Mouse (Mus musculus): ENCODE measurements around the gene Pola2.

The Pola2 gene

DNA sequence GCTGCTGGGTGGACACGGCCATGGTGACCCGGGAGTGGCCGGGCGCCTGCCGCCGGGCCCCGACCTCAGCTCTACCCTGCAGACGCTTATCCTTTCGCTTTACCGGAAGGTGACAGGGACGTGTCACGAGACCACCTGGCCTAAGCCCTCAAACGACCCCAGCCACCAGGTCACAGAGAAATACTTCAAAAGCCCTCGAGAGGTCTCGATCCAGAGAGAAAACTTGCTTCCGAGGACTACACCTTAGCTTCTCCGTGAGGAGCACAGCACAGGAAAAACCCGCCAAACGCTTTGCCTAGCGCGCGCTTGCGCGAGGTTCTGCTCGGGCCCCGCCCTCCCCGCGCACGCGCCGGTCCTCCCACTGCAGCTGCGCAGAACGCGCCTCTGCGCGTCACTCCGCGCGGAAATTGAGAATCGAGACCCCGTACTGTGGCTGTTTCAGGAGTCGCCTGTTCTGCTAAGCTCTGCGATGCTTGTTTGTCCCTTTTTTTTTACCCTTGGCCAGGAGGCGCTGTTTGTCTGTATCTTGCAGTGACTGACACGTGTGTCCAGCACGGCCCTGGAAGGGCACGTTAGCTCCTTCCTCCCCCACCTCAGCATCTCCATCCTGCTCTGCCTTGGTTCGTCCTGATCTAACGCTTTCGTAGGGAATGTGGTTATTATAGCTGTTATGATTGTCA is at the start of gene Pola2:
TSS of gene Pola2 (minus strand) at position 320 of the 680 bp plus-strand sequence.
- DNase-seq = peak; percentile 91

DNA sequence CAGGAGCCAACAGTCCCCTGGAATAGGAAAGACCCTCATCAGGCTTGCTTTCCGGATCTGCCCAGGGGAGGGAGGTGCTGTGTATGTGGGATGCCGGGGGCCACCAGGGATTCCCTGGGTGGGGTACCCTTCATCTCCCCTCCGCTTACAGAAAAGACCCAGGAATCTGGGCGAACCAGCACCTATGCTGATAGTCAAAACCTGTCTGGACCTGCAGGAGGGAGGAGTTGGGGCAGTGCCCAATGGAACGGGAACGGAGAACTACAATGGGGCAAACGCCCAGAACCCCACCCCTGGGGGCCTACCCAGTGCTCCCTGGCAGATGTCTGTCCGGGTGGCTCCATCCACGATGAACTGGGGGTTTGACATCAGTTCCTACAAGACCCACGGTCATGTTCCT is 49.7 kb upstream of the Pola2 start:
- no peak for DNase-seq

DNA sequence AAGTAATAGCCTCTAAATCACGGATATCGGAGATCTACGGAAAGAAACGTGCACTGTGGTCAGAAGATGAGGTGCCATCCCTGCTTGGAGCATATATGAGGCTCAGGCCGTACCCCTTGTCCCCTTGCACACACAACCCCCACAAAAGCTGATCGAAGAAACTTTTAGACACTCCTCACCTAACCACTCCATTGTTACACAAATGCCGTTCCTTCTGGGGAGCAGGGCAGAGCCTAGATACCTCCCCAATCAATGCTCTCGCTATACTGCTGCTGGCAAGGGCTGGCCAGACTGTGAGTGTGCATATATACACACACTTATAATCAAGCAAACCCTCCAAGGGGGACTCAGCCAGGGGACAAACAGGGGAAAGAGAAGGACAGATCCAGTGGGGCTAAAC is 45.1 kb upstream of the Pola2 start:
- DNase-seq = no peak

DNA sequence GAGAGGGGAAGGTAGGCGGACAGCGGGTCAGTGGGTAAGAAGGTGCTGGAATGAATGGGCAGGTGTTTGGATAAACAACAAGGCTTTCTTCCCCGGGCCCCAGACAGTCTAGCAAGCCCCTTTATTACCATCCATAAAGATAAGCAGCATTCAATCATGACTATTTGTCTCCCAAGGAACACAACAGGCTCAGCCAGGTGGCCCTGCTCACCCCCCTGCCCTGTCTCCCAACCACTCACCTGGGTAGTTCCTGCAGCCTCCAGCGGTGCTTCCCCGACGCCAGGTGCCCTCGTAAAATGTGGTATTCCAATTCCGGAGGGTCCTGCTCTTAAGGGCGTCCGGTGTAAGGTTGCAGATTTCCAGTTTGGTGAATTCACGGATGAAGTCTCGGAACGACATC is 43.0 kb upstream of the Pola2 start:
- DNase-seq = no peak

DNA sequence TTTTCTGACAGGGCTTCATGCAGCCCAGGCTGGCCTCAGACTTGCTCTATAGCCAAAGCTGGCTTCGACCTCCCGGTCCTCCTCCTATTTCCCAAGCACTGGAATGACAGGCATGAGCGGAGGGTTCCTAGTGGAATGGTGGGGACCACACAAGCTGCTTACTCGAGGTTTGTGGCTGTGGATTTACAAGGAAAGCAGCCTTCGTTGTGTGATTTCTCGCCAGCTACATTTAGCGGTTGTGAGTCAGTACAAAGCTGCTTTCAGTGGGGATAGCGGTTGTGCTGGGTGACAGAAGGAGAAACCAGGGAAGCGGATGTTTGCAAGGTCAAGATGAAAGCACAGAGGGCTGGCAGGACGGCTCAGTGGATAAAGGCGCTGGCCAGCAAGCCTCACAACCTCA is 41.5 kb upstream of the Pola2 start:
- DNase-seq = no peak

DNA sequence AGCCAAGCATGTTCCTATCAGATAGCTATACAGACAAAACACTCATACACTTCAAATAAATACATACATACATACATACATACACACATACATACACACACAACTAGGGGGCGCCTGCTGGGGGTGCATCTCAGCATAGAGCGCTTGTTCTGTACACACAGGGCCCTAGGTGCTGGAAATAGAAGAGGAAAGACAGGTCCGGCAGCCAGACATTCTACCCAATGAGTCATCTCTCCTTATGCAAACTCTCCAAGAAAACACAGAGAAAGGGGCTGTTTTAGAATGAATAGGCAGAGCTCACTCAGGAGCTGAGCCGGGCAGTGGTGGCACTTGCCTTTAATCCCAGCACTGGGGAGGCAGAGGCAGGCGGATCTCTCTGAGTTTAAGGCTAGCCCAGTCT is 36.0 kb upstream of the Pola2 start:
- no peak for DNase-seq

DNA sequence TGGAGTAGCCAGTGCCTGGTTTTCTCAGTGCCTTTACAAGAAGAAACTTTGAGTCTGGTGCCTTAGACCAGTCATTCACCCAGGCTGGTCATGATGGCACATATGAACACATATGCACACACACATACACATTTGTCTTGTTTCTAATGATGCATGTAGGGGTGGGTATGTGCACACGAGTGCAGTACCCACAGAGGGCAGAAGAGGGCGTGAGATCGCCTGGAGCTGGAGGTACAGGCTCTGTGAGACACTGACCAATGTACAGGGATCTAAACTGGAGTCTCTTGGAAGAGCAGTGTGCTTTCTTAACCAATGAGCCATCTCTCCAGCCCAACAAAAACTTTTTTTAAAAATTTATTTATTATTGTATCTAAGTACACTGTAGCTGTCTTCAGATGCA is 34.2 kb upstream of the Pola2 start:
- no peak for DNase-seq

DNA sequence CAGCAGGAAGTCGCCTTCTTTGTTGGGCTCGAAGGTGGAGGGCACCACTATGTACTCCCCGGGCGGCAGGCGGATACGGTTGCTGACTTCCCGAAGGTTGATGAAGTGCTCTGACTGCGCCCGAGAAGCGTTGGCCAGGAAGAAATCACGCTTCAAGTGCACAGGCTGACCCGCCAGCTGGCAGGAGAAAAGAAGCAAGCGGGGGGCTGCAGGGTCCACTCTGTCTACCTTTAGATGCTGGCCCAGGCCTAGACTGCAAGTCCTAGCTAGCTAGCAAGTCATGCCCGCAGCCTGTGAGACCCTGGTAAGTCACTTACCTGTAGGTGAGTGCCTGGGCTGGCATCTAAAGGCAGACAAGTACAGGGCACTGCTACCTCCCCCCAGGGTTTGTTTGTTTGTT is 30.7 kb upstream of the Pola2 start:
- no peak for DNase-seq

DNA sequence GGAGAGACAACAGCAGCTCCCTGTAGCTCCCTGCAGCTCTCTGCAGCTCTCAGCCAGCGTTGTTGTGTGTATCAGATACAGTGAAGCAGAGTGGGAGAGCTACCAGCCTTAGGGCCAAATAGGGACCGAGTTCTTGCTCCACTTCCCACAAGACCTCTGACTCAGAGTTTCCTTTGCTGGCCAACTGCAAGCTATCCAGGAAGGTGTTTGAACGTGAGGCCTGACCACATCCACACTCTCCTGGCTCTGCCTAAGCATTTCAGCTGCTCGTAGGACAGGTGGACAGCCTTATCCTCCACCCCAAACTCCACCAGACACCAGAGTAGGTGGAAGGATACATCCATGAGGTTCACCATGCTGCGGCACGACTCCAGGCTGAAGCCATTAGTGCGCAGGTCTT is 28.0 kb upstream of the Pola2 start:
- DNase-seq = no peak

DNA sequence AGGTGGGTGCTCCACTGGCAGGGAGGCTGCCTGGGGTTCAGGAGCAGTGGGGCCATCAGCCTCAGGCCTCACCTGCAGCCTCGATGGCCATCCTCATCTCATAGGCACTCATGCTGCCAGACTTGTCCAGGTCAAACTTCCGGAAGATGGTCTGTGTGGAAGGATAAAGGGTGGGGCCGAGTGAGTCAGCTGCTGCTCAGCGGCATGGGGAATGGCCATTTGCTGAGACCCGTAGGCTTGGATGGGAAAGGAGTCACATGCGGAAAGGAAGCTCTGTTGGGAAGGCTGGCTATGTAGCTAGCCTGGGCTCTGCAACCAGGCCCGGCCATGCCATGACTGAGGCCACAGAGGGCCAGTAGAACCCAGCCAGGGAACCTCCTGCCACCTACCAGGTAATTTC is 27.5 kb upstream of the Pola2 start:
- DNase-seq = no peak

DNA sequence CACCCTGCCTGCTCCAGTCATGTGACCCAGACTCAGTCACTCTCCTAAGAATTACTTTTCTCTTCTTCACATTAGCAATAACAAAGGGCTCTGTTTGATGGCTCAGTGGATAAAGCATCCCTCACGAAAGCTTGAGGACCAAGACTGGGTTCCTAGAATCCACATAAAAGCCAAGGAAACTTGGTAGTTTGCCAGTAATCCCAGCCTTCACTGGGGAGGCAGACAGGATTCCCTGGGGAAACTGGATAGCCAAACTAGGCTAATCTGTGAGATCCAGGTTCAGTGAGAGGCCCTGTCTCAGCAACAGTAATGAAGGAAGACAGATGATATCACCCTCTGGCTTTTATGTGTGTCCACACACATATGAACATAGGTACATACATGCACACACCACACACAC is 26.9 kb upstream of the Pola2 start:
- no peak for DNase-seq

DNA sequence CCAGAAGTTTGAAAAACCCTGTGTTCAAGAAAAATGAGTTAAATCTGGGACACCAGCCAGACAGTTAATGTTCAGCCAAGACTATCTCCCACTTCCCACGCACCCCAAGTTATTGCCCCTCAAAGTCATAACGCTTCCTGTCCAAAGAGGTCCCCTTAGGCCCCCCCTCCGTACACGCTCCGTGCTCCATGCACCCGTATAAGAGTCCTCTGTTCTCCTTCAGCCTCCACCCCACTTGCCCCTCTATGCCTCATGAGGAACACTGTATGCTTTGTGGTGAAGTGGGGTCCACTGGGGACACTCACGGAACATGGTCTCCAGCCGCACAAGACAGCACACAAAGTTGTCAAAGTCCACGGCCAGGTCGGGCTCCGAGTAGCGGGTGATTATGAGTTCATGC is 26.0 kb upstream of the Pola2 start:
- DNase-seq = no peak

DNA sequence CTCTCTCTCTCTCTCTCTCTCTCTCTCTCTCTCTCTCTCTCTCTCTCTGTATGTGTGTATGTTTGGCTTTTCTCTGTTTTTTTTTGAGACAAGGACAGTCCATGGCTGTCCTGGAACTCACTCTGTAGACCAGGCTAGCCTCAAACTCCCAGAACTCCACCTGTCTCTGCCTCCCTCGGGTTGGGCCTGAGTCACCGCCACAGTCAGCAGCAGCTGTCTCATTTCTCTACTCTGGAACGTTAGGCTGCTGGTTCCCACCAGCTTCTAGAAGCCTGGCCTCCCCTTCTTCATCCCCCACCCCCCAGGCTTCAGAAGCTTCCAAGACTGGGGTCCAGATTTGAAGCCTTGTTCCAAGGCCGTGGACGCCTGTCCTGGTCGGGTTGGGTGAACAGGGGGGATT is 25.6 kb upstream of the Pola2 start:
- DNase-seq = no peak

DNA sequence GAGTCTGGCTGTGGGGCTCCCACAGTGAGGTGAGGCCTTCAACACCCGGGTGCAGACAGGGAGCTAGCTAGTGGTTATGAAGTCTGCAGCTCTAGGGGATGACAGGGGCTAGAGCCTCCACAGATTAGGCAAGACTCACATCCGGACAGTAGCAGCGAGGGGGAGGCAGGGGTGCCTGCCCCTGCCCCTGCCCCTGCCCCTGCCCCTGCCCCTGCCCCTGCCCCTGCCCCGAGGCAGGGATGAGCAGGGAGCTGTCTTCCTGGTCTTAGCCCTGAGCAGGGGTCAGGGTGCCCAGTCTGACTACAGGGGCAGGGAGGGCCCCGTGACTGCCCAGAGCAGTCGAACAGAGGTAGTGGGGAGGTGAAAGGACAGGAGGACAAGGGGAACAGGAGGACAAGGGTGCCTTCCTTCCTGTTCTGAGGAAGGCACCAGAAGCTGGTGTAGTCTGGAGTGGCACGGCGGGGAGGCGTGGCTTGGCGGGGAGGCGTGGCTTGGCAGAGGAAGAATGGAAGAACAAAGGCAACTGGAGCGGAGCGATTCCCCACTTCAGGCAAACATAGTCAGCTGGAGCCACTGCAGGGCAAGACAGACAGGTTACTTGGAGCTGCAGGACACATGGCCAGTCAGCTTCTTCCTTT is 24.9 kb upstream of the Pola2 start:
- DNase-seq = peak; percentile 82

DNA sequence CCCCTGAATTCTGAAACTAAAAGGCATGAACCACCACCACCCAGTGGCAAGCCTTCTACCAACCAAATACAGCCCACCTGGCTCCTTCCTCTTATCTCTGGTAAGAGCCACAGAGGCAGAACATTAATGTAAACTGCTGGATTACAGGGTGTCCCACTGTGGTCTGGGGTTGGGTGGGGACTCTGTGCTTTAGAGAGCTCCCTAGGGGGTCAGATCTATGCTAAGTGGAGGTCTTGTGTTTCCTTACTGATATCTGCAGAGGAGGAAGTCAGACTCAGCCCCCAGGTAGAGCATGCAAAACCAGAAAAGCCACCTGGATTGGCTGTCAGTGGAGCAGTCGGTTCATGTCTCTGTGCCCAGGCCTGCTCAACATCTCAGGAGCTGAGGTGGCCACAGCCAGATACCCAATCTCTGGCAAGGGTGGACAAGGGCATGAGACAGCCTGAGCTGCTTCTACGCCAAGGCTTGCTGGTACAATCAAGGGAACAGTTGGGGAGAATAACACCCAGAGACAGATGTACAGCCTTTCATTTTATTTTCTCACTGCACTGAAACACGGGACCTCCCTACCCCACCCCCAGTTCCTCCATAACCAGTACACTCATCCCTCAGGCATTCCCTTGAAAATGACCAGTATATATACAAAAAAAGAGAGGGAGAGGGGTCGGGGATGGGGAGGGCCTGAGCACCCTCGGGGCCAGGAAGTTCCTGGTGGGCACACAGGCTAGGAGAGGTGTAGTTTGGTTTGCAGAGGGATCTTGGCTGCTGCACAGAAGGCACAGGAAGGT is 24.2 kb upstream of the Pola2 start:
- no peak for DNase-seq

DNA sequence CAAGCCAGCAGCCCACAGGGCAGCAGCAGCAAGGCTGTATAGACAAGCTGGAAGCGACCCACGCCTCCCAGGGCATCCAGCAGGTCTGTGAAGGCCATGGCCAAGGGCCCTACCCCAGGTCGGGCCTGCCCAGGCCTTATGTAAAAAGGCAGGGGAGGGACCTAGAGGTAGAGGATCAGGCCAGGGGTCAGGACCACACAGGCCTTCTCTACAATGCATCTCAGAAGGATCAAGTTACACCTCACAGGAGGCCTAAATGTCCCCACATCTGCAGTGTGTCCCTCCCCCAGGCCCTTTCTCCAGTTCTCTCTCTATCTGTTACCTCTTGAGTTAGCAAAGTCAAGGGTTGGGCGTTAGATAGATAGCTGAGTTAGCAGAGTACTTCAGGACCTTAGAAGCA is 22.0 kb upstream of the Pola2 start, which contains the start of gene Slc22a20:
TSS of gene Slc22a20 (minus strand) at position 101 of the 400 bp plus-strand sequence.
- no peak for DNase-seq

DNA sequence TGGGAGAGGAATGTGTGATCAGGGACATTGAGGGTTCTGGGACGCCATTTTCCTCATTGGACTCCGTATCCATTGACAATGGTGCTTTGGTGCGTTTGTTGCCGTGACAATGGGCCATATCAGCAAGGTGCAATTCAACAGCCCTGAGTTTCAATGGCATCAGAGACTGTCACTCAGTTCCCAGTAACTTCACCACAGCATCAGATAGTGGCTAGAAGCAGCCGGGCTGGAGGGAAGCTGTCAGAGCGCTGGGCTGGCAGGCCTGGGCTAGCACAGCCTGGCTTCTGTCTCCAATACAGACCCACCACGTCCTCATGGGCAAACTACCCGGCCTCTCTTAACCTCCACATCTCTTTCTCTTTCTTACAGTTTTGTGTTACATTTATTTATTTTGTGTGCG is 16.5 kb upstream of the Pola2 start:
- no peak for DNase-seq

DNA sequence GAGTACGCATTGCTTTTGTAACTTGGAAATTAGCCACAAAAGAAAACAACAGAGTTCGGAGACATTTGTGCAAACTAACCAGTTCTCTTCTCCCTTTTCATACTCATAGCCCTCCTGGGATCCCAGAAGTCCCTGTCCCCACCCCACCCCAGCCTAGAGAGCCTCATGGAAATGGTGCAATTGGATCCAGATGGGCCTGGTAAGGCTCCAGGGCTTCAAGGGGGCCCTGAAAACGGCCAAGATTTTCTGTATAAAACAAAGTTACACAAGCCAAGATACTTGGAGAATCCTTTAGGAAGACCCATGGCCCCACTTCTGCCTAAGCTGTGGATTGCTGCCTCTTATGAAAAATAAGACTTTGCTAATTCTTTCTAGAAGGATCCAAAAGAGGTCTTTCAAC is 13.7 kb upstream of the Pola2 start:
- no peak for DNase-seq

DNA sequence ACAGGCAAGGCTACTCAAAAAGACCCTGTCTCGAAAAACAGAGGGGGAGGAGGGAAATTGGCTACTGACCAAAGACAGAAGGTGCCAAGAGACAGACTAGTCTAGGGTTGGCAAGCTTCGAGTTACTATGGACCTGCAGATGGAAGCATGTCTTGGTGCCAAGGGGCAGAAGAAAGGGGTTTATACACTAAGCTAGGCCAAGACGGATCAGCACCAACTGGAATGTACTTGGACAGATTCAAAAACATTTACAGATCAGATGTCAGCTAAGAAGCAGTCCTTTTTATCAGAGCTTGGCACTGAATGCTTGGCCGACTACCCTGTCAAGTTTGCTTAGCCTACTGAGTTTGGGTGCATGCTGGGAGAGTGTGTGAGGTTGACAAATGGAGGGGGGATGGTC is 11.7 kb upstream of the Pola2 start:
- no peak for DNase-seq

DNA sequence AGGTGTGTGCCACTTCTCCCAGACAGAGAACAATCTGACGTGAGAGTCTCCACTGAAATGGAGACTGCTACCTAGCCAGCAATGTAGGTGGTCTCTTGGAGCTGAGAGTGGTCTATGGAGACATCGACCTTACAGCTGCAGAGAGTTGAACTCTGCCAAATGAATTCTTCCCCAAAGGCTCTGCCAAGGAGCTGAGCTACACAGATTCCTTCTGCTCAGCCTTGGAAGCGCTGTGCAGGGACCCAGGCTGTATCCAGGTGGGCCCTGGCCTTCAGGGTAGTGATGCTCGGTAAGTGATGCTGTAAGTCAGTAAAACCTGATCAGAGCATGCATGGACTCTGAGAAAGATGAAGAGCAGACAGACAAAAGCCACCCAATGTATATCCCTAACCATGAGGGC is 11.1 kb upstream of the Pola2 start:
- DNase-seq = no peak

DNA sequence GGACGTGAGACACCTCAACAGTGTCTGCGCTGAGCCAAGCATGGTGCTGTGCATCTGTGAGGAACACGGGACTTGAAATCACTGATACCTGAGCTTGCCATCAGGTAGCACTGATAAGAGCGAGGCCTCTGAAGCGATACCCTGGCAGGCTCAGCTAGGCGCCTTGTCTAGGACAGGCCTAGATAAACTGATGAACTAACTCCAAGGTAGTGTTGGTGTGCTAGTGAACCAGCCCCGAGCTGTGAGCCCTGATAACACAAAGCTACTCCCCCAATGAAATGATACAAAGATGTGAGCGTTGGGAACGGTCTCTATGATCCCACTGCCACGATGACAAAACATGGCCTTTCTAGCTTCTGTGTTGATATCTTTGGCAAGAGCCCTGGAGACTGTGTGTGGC is 3.7 kb upstream of the Pola2 start:
- no peak for DNase-seq

DNA sequence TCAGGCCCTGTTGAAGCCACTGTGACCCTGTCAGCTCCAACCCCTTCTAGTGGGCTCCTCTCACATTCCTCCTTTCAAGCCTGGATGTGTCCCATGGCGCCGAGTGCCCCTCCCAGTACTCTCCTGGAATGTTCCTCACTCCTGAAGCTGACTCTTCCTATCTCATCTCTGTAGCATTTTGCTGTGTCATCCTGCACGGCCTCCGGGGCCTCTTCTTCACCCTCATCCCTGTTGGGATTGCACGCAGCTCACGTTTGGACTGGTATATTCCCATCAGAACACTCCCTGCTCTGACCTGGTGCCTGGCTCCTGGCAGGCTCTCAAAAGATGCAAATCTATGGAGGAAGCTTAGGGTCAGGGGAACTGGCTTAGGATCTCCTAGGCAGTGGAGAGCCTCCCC is 2.8 kb upstream of the Pola2 start:
- no peak for DNase-seq

DNA sequence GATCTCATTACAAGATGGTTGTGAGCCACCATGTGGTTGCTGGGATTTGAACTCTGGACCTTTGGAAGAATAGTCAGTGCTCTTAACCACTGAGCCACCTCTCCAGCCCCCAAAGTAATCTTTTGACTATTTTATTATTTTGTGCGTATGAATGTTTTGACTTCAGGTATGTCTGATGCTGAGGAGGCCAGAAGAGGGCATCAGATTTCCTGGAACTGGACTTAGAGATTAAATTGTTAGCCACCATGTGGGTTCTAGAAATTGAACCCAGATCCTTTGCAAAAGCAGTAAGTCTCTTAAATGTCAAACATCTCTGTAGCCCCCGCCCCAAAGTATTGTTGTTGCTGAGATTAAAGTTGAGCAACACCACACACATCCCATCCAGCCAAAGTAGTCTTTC is 1.9 kb upstream of the Pola2 start:
- DNase-seq = no peak

DNA sequence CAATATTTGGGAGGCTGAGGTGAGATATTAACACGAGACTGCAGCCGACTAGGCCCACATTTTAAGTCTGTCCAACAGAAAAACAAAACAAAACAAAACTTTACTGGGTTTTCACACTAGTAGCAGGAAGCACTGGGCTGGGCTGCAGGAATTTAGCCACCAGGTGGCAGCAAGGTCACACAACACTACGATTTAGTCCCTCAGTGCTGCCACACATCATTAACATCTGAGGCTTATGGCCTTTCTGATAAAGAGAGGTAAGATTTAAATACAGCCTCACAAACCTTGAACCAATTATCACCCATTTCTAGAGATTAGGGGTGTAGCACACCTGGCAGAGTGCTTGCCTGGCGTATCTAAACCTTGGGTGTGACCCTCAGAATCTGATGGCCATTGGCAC is 1.3 kb upstream of the Pola2 start:
- DNase-seq = peak; percentile 86

Data from lung, postnatal 14 days (tissue).